Mouse (Mus musculus): ENCODE data around the gene Por. TPM values are rescaled to one million over a fixed set of nuclear protein-coding genes. Genes with fewer than 3 reads are reported as not detected.

Por gene
- polyA plus RNA-seq, 1 experiment from 2014 or later = 37.0 TPM

- Histone ChIP-seq H3K27ac (replicated peaks) (no peak overlapping the region), H3K27me3 (no peaks in the 10 kb centered on the region), H3K9ac (no peak overlapping the region), H3K4me1 (replicated peaks) (peaks cover 27% of the 10 kb centered on the region), H3K4me3 (replicated peaks) (no peak overlapping the region), H3K36me3 (replicated peaks) (peaks cover 3% of the 10 kb centered on the region), H3K9me3 (replicated peaks) (no peaks in the 10 kb centered on the region), H3K4me2 (no peak overlapping the region)
- ATAC-seq (ENCODE audit: insufficient read depth) = no peak
- 69% methylated on average over 1 of the region's 1 CpGs for WGBS (ENCODE audit: insufficient replicate concordance)
Observed at GRCm38 (mm10) chr5:135641028-135641427, 28.8 kb upstream of the Por start.

GRCm38 (mm10) chr5:135642686-135643551, 26.9 kb upstream of the Por start:
- WGBS (ENCODE audit: insufficient replicate concordance) = 39% methylated on average over 10 of the region's 10 CpGs
- H3K36me3 ChIP-seq (replicated peaks) = no peaks in the 10 kb centered on the region
- H3K4me3 ChIP-seq (replicated peaks) = no peak overlapping the region
- 0 out of 2 replicates have a peak overlapping the region, but pooled peaks have one; percentile 19 for H3K27ac ChIP-seq (replicated peaks)
- H3K9ac ChIP-seq = no peak overlapping the region
- no peaks in the 10 kb centered on the region for H3K27me3 ChIP-seq
- ATAC-seq (ENCODE audit: insufficient read depth) = peak; percentile 65
- no peak overlapping the region for H3K4me2 ChIP-seq
- no peaks in the 10 kb centered on the region for H3K9me3 ChIP-seq (replicated peaks)
- peaks cover 27% of the 10 kb centered on the region for H3K4me1 ChIP-seq (replicated peaks)

- ATAC-seq (ENCODE audit: insufficient read depth) = no peak
- H3K9me3 ChIP-seq (replicated peaks) = no peaks in the 10 kb centered on the region
- no peak overlapping the region for H3K4me3 ChIP-seq (replicated peaks)
- H3K36me3 ChIP-seq (replicated peaks) = no peaks in the 10 kb centered on the region
- 76% methylated on average over 1 of the region's 1 CpGs for WGBS (ENCODE audit: insufficient replicate concordance)
- H3K4me1 ChIP-seq (replicated peaks) = peaks cover 27% of the 10 kb centered on the region
- no peaks in the 10 kb centered on the region for H3K27me3 ChIP-seq
- no peak overlapping the region for H3K4me2 ChIP-seq
- no peak overlapping the region for H3K27ac ChIP-seq (replicated peaks)
- no peak overlapping the region for H3K9ac ChIP-seq
Observed at GRCm38 (mm10) chr5:135643552-135643842, 26.3 kb upstream of the Por start.

- Histone ChIP-seq H3K9me3 (replicated peaks) (no peaks in the 10 kb centered on the region), H3K27me3 (no peaks in the 10 kb centered on the region), H3K4me2 (no peak overlapping the region), H3K36me3 (replicated peaks) (no peaks in the 10 kb centered on the region), H3K4me1 (replicated peaks) (peaks cover 27% of the 10 kb centered on the region), H3K27ac (replicated peaks) (no peak overlapping the region), H3K9ac (no peak overlapping the region), H3K4me3 (replicated peaks) (no peak overlapping the region)
- ATAC-seq (ENCODE audit: insufficient read depth) = no peak
- 73% methylated on average over 8 of the region's 8 CpGs for WGBS (ENCODE audit: insufficient replicate concordance)
Observed at GRCm38 (mm10) chr5:135643869-135644268, 26.0 kb upstream of the Por start.

GRCm38 (mm10) chr5:135645330-135645729, 24.5 kb upstream of the Por start:
- WGBS (ENCODE audit: insufficient replicate concordance) = 59% methylated on average over 5 of the region's 5 CpGs
- Histone ChIP-seq H3K4me1 (replicated peaks) (peaks cover 16% of the 10 kb centered on the region), H3K9me3 (replicated peaks) (no peaks in the 10 kb centered on the region), H3K4me3 (replicated peaks) (no peak overlapping the region), H3K36me3 (replicated peaks) (no peaks in the 10 kb centered on the region), H3K27me3 (no peaks in the 10 kb centered on the region), H3K4me2 (no peak overlapping the region), H3K9ac (no peak overlapping the region), H3K27ac (replicated peaks) (no peak overlapping the region)
- no peak for ATAC-seq (ENCODE audit: insufficient read depth)

GRCm38 (mm10) chr5:135646038-135646437, 23.8 kb upstream of the Por start:
- ATAC-seq (ENCODE audit: insufficient read depth) = no peak
- 64% methylated on average over 6 of the region's 6 CpGs for WGBS (ENCODE audit: insufficient replicate concordance)
- no peaks in the 10 kb centered on the region for H3K36me3 ChIP-seq (replicated peaks)

GRCm38 (mm10) chr5:135648461-135649308, 21.1 kb upstream of the Por start:
- no peaks in the 10 kb centered on the region for H3K27me3 ChIP-seq
- H3K9ac ChIP-seq = no peak overlapping the region
- 45% methylated on average over 9 of the region's 9 CpGs for WGBS (ENCODE audit: insufficient replicate concordance)
- H3K9me3 ChIP-seq (replicated peaks) = no peaks in the 10 kb centered on the region
- H3K27ac ChIP-seq (replicated peaks) = no peak overlapping the region
- ATAC-seq (ENCODE audit: insufficient read depth) = no peak
- H3K36me3 ChIP-seq (replicated peaks) = no peaks in the 10 kb centered on the region
- H3K4me1 ChIP-seq (replicated peaks) = peaks cover 3% of the 10 kb centered on the region; the same call in 1 of the 2 replicates
- H3K4me2 ChIP-seq = no peak overlapping the region
- H3K4me3 ChIP-seq (replicated peaks) = no peak overlapping the region

More at GRCm38 (mm10) chr5:135646038-135646437, 23.8 kb upstream of the Por start:
- Histone ChIP-seq H3K4me2 (no peak overlapping the region), H3K4me1 (replicated peaks) (peaks cover 15% of the 10 kb centered on the region), H3K27me3 (no peaks in the 10 kb centered on the region), H3K9ac (no peak overlapping the region), H3K9me3 (replicated peaks) (no peaks in the 10 kb centered on the region), H3K4me3 (replicated peaks) (no peak overlapping the region), H3K27ac (replicated peaks) (no peak overlapping the region)

- no peak for ATAC-seq (ENCODE audit: insufficient read depth)
- H3K27ac ChIP-seq (replicated peaks) = no peak overlapping the region
- H3K36me3 ChIP-seq (replicated peaks) = no peaks in the 10 kb centered on the region
- 71% methylated on average over 1 of the region's 1 CpGs for WGBS (ENCODE audit: insufficient replicate concordance)
- H3K4me1 ChIP-seq (replicated peaks) = no peaks in the 10 kb centered on the region
- H3K9me3 ChIP-seq (replicated peaks) = no peaks in the 10 kb centered on the region
- no peak overlapping the region for H3K4me3 ChIP-seq (replicated peaks)
- H3K27me3 ChIP-seq = no peaks in the 10 kb centered on the region
- H3K4me2 ChIP-seq = no peak overlapping the region
- H3K9ac ChIP-seq = no peak overlapping the region
Observed at GRCm38 (mm10) chr5:135649309-135649633, 20.6 kb upstream of the Por start.

- no peak for ATAC-seq (ENCODE audit: insufficient read depth)
- Histone ChIP-seq H3K4me2 (no peak overlapping the region), H3K27ac (replicated peaks) (no peak overlapping the region), H3K27me3 (no peaks in the 10 kb centered on the region), H3K4me1 (replicated peaks) (no peaks in the 10 kb centered on the region), H3K4me3 (replicated peaks) (no peak overlapping the region), H3K36me3 (replicated peaks) (no peaks in the 10 kb centered on the region), H3K9me3 (replicated peaks) (no peaks in the 10 kb centered on the region), H3K9ac (no peak overlapping the region)
- 61% methylated on average over 3 of the region's 3 CpGs for WGBS (ENCODE audit: insufficient replicate concordance)
Observed at GRCm38 (mm10) chr5:135651536-135651935, 18.3 kb upstream of the Por start.

GRCm38 (mm10) chr5:135653209-135653608, 16.6 kb upstream of the Por start:
- no peak overlapping the region for H3K4me3 ChIP-seq (replicated peaks)
- no peaks in the 10 kb centered on the region for H3K36me3 ChIP-seq (replicated peaks)
- H3K9ac ChIP-seq = no peak overlapping the region
- peaks cover 8% of the 10 kb centered on the region for H3K4me1 ChIP-seq (replicated peaks)
- ATAC-seq (ENCODE audit: insufficient read depth) = no peak
- H3K4me2 ChIP-seq = no peak overlapping the region
- 0 out of 2 replicates have a peak, but pooled peaks cover 3% of the 10 kb centered on the region for H3K27me3 ChIP-seq
- WGBS (ENCODE audit: insufficient replicate concordance) = 73% methylated on average over 2 of the region's 2 CpGs
- no peak overlapping the region for H3K27ac ChIP-seq (replicated peaks)
- H3K9me3 ChIP-seq (replicated peaks) = no peaks in the 10 kb centered on the region

- no peak for ATAC-seq (ENCODE audit: insufficient read depth)
- Histone ChIP-seq H3K27ac (replicated peaks) (no peak overlapping the region), H3K9ac (no peak overlapping the region), H3K27me3 (0 out of 2 replicates have a peak, but pooled peaks cover 3% of the 10 kb centered on the region), H3K36me3 (replicated peaks) (no peaks in the 10 kb centered on the region), H3K9me3 (replicated peaks) (no peaks in the 10 kb centered on the region), H3K4me2 (no peak overlapping the region), H3K4me1 (replicated peaks) (peaks cover 8% of the 10 kb centered on the region), H3K4me3 (replicated peaks) (no peak overlapping the region)
- WGBS (ENCODE audit: insufficient replicate concordance) = 64% methylated on average over 5 of the region's 5 CpGs
Observed at GRCm38 (mm10) chr5:135656046-135656445, 13.8 kb upstream of the Por start.

All from liver, embryonic 15.5 days (tissue).